Mouse (Mus musculus) c-Kit-negative CD71-positive TER-119-positive erythroid progenitor cells, embryonic 14.5 days (primary cell): ENCODE results near the gene Nudt22.
A peak's percentile ranks its signal among the peaks of the same experiment; 100 is the strongest.
"Not testable (repeated sequence)": the region's sequence is repeated elsewhere in the genome, so short reads cannot be mapped to it uniquely, and the experiment has no call there.

Experiments
- DNase-seq: peaks from one replicate; pipeline ENCODE4 v3.0.0-alpha.2; 2013; ENCODE audit warnings: low read depth, low spot score

The Nudt22 gene

GRCm38 (mm10) chr19:6995255-6995991, 494 bp downstream of the Nudt22 start:
- no peak for DNase-seq

GRCm38 (mm10) chr19:6994489-6994888, 1.4 kb downstream of the Nudt22 start:
- no peak for DNase-seq

DNA sequence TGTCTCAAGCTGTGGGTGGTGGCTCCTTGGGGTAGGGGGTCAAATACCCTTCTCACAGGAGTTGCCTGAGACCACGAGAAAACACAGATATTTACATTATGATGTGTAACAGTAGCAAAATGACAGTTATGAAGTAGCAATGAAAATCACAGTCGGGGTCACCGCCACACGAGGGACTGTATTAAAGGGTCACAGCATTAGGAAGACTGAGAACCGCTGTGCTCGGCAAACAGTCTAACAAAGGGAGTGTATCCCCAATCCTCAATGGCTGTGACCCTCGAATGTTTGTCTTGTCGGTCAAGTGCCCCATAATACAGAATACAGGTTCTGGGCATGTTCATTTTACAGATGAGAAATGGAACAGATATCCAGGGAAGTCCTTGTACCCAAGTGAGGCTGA, 1.9 kb downstream of the Nudt22 start:
- no peak for DNase-seq

DNA sequence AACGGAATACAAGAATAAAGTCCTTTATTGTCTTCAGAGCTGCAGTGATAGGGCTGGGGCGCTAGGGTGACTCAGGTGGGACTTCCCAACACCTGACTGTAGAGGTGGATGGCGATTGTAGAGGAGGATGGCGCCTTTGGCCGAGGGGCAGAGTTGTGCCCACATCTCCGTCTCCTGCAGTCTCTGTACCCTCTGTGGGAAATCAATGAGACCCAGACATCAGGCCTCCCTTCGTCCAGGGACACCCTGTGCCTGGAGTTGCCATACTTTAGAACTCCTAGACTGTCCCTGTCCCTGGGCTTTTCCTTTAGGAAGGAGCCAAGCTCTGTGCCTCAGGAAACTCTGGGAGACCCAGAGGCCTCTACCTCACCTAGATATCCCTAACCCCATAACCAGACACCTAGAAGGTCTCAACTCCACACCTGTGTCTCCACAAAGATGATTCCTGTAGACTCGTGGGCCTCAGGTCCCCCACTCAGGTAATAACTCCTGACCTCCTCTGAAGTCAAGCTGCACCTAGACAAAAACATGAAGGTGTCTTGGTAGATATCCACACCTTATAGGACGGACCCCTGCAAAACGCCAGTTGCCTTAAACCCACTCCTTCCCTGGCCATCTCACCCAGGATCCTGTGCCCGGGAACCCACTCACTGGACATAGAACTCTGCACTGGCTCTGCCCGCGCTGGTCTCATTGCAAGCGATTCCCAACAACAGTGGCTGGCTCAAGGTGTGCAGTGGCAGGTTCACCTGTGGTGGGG, 2.7 kb downstream of the Nudt22 start:
- no peak for DNase-seq

DNA sequence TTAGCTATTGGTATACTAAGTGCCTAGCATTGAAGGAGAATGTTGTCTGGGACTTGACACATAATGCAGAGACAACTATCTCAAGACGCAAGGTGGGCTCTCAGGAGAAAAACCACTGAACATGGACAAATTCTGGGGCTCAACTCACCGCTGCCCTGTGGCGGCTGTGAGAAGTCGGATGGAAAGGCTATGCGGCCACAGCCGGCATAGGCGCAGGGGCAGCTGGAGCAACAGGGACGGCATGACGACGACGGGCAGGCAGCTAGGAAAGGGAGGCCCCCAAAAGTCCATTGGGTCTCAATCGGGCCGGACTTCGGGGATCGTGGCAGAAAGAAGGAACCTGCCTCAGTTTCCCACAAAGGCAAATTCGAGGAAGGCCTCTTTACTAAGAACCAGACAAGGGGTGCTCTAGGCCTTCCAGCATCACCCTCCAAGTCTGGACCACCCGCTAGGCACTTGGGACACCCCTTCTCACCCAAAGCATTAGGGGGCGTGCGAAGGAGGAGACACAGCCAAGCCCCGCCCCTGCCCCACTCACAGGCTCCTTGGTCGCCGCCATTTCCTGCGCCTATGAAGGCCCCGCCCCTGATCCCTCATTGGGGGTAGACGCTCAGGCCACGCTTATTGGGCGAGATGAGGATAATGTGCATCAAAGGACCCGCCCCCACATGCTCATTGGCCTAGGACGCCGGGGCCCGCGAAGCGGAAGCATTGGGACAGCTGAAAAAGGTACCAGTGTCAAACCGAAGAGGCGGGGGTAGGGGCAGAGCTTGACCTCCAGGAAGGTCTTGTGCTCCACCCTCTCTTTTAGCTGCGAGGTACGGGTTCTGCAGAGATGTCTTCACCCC, 3.7 kb downstream of the Nudt22 start, which contains the start of gene Dnajc4:
Dnajc4 (minus strand) TSS at position 562 of the 848 bp plus-strand sequence.
- peak; percentile 96 for DNase-seq

DNA sequence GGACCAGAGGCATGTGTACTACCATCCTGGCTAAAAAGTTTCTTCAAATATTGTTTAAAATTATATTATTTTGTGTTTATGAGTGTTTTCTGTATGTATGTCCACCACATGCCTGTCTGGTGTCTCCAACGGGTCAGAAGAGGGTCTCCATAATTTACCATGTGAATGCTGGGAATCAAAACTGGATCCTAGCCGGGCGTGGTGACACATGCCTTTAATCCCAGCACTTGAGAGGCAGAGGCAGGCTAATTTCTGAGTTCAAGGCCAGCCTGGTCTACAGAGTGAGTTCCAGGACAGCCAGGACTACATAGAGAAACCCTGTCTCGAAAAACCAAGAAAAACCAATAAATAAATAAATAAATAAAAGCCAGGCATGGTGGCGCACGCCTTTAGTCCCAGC, 4.8 kb downstream of the Nudt22 start:
- DNase-seq: not testable (repeated sequence)

DNA sequence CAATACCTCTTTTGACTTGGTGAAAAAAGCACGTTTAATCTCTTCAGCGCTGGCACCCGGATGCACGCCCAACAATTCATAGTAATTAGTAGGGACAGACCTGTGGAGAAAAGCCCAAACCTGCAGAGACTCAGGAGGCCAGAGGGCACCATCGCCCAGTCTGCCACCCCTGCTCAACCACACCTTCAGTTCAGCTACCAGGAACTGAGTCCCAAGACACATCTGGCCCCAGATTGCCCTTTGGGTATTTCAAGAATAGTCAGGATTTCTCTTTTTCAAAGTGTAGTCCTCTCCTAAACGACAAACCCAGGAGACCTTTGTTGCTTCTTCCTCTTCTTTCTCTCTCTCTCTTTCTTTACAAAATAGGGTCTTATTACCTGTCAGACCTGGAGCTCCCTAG, 5.2 kb downstream of the Nudt22 start:
- DNase-seq: no peak

DNA sequence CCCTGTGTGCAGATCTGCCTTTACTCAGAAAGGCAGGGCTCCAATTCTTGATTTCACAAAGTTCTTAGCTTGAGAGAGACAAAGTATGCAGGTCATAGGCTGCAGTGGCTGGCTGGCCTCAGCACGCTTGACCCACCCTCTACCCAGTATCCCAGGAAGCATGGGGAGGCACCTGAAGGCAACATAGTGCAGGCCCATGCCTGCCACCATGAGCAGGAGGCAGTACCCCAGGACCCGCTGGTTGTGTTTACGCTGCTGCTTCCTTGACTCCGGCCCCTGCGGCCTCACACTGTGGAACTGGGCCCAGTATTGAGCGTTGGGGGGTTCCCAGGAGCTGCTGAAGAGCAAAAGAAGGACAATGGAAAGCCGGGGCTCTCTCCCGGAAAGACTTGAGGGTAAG, 6.7 kb downstream of the Nudt22 start:
- DNase-seq: no peak

DNA sequence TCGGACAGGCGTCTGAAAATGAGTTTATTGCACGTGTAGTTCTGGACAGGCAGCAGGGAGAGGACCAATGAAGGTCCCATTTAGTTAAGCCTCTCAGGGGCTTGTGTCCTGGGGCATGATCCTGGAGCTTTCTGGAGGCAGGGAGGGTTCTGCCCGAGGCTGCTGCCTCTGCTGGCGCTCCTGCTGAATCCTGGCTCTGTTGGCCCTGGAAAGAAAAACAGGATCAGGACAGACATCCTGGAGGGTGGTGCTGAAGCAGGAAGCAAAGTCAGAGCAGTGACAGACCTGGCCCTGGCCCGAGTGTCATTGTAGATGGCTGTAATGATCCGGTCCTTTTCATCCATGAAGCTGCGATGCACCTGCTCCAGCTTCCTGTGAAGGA, 8.0 kb downstream of the Nudt22 start:
- DNase-seq: no peak

GRCm38 (mm10) chr19:6987061-6987903, 8.6 kb downstream of the Nudt22 start, which contains the start of gene Vegfb:
Vegfb (minus strand) TSS chr19:6987651.
- DNase-seq: no peak

DNA sequence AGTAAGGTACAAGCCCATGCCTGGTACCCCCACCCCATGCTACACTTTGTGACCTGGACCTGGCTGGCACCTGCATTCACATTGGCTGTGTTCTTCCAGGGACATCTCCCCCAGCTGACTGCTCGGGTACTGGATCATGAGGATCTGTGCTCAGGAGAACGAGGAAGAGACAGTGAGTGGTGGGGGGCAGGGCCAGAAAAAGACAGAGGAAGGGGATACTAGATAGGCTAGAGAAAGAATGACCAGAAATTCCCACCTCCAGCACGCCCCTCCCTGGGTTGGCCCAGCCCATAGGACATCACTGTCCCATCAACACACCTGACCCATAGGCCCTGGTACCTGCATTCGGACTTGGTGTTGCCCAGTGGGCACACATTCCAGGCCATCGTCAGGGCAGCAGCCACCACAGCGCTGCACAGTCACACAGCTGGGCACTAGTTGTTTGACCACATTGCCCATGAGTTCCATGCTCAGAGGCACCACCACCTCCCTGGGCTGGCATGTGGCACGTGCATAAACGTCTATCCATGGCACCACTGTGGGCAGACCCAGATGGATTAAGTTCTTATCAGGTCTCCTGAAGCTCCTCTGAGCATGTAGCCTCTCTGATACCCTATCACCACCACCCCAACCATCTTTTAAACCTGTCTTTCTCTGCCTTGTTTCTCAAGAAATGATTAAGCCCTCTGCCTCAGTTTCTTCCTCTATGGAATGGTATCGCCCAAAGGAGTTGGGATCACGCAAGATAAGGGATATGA, 9.8 kb downstream of the Nudt22 start:
- DNase-seq: no peak

DNA sequence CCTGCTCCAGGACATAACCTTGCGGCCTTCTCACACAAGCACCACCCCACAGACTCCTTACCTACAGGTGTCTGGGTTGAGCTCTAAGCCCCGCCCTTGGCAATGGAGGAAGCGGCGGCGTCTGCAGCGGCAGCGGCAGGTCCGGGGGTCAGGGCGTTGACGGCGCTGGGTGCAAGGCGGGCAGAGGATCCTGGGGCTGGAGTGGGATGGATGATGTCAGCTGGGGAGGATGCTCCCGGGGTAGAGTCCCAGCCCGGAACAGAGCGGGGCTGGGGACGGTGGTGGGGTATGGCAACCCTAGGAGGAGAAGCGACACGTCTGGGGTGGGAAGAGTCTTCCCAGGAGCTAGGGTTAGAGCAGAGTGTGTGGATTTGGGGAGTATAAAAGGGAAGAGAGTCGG, 10.6 kb downstream of the Nudt22 start:
- DNase-seq: no peak

DNA sequence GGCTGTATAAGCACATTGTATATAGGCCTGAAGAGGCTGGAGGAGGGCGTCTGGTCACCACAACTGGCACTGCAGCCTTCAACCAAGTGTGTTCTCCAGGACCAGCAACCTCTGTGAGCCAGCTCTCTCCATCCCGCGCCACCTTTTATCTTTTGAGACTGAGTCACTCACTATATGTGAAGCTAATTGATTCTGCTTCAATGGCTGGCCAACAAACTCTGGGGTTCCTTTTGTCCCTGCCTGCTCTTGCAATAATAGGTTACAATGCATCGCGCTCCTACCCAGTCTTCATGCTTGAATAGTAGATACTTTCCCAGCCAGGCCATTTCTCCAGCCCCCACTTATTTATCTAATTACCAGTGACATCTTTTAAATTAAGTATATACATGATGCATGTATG, 12.3 kb downstream of the Nudt22 start:
- no peak for DNase-seq

DNA sequence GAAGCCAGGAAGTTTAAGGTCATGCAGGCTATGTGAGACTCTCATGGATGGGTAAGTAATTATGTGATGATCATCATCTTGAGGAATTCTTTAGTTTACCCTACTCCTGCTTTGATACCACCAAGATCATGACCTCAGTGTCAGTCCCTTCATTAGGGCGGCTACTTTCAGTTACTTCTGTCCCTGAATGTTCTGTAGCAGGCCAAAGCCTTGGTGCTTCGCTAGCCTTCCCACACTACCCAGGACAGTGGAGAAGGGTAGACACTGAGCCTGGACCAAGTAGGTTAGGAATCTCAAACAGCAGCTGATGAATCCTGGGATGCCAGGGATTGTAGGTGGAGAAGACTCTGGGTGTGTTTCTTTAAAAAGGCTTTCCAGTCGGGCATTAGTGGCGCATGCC, 14.5 kb downstream of the Nudt22 start:
- DNase-seq: no peak

- peak; percentile 99 for DNase-seq
Observed at GRCm38 (mm10) chr19:6980381-6981093, 15.4 kb downstream of the Nudt22 start, which contains the start of gene Fkbp2. Fkbp2 (minus strand) TSS chr19:6980501.

DNA sequence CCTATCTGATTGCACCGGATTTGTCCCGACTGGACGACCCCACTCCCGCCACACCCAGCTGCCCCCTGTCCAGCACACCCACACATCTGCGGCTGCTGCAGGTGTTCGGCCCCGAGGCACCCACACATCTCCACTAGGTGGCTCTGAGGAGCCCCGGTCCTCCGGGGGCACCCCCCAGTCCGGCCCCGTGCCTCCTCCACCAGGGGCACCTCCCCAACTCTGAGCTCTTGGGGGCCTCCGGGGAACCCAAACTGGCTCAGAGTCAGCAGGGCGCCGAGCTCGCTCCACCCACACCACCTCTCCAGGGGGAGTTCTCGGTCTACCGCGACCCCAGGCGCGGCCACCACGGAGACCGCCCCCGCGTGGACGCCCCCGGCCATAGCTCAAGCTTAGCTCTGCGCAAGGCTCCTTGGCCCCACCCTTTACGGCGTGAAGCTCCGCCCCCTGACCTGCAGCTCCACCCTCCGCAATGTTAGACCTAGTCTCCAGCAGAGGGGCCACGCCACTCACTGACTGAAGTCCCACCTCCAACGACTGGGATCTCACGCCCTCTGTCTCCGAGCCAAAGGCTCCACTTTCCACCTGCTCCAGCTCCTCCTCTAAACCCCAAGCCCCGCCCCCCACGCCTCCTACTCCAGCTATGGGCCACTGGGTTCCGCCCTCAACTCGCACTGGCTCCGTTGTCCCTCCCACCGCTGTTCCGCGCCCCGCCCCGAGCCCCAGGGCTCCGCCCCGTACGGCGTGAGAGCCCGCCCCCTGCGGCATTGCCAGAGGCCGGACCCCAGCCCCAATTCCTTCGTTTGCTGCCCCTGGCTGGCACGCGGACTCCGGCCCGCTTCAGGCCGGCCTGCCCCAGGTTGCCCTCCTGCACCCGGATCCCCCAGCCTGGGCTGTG, 16.2 kb downstream of the Nudt22 start:
- DNase-seq: peak; percentile 98

DNA sequence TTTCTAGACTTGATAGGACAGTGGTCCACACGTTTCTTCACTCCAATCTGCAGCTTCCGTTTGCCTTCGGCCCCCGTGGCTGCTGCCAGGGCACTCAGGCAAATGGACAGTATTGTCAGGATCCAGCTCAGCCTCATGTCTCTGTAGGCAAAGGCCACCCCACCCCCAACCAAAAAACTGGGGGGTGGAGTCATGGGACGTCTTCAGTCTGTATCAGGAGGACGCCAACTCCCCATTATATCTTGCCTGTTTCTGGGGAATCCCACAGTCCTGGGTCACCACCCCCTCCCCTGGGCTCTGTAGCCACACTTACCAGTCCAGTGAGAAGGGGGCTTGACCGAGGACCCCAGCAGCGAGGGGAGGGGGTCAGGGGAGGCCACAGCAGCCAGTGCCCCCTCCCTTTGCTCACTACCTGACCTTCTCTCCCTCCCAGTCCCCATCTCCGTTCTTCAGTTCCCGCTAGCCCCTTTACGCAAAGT, 16.9 kb downstream of the Nudt22 start:
- DNase-seq: no peak

DNA sequence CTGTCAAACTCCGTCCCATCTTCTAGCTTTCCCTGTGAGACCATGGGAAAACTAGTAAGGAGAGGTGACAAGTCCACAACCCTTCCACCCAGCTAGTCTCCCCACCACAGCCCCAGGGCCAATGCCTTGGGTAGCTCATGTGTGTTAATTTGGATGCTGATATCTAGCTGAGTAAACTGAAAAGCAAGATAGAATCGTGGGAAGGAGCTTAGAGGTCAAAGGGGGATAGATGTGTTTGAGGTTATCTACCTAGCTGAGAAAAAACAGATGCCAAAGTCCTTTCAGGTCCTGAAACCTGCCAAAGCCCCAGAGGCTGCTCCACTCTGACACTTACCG, 17.3 kb downstream of the Nudt22 start:
- DNase-seq: no peak
